Mouse (Mus musculus): ENCODE measurements at regions not wholly inside any gene's neighbourhood (a gene's known extent, or its start where the extent isn't known, plus 50 kb on each side); places are given as distances from the start of the nearest gene placed in this dataset.
A peak's percentile ranks its signal among the peaks of the same experiment; 100 is the strongest.

DNA sequence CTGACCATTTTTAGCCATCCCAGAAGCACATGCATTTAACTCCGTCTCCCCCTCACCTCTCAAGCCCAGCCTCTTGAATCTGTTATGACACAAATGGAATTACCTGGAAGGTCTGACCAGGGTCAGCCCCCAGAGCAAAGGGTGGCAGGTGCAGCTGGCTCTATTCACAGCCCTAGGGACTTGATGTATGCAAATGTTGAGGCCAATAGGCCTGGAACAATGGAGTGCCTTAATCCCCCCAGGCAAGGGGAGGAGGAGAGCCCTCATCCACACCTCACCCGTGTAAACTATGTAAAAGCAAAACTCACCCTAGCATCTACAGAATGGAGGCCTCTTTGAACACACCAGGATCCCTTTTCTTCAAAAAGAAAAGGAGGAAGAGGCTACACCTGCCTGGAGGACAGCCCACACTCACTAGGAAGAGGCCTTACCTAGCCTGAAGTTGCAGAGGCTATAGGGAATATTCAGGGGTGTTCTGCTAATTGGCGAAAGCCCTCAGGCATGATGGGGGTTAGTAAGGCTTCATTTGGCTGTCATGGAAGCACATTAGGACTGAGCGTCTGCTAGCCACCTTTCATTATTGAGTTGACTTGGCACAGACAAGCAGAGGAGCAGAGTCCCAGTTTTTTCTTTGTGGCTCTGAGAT lies 388.4 kb downstream of the Hs3st3b1 start:
- no peak for DNase-seq (ENCODE audit: low spot score in 2 of 2)
- intact Hi-C loops (cut with DNase I): no loop called here

DNA sequence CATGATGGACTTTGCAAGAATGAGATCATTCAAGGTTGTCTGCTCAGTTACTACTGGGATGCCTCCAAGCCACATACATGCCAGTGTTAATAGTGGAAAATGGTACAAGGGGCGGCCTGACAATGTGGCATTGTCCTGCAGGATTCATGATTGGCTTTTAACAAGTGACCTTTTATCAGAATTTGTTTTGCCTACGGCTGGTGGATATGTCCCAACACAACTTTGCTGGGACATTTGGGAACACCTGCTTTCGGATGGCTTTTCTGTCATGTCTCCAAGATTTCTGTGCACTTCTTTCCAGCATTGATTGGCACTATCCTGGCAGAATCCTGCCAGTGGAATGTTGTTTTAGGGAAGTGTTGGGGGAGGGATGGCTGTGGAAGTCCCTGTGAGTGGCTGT lies 384.4 kb downstream of the Hs3st3b1 start:
- intact Hi-C loops (cut with DNase I): no loop called here
- DNase-seq (ENCODE audit: low spot score in 2 of 2): no peak

DNA sequence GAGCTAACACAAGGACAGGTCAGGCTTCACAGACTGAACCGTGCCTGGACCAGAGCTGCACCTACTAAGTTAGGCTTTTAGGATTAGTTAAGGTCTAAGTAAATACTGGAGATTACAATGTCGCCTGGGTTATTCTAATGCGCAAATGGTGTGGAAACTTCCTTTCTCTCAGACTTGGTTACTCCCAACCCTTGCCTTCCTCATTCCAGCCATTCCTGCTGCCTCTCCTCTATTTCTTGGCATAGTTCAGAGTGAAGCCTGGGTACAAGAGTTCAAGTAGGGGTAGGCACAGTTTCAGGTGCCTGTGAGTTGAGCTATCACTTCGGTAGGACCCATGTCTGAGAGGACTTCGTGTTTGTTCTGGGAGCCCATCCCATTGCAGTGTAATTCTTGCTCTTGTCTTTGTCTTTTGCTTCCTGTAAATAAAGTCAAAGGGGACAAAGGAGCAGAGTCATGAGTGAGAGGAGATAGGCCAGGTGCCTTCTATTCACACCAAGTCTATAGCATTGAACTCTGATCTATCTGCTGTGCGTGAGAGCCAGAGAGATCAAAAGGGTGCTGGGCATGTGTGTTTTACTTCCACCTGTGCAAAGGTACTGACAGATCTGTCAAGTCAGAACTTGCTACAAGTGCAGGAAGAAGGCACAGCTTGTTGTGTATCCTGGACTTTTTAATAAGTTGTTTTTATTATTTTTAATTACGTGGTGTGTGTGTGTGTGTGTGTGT lies 378.0 kb downstream of the Hs3st3b1 start:
- intact Hi-C loops (cut with DNase I): no loop called here

DNA sequence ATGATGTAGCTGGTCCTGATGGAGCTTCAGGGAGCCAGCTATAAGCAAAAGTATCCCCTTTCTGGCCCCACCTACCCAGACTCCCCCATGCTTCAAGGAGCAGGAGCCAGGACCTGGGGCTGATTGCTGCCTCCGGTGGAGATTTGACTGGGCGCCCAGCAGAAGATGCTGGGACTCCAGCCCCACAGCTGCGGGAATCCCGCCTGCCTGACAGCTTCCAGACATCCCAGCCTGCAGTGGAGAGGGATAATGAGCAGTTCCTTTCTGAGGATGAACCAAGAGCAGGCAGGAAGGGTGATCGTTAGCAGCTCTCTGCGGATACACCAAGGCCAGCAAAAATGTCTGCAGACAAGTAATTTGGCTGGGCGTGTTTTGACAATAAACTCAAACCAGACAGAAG lies 376.6 kb downstream of the Hs3st3b1 start:
- no peak for DNase-seq (ENCODE audit: low spot score in 2 of 2)
- intact Hi-C loops (cut with DNase I): no loop called here

More for the DNA sequence above, 378.0 kb downstream of the Hs3st3b1 start:
- no peak for DNase-seq (ENCODE audit: low spot score in 2 of 2)

DNA sequence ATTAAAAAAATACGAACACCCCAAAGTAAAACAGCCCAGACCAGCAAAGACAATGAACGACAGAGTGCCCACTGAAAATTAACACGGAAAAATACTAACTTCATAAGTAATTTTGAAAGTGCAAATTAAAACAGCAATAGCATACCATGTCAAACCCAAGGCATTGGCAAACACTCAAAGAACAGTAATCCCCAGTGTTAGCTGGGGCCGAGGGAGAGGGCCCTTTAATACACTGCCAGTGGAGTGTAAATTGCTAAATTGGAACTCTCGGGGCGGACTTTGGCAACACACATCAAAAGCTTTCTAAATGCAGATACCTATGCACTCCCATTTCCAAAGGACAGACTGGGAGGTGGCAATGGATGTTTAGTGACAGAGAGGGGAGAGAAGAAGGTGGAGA lies 361.6 kb downstream of the Hs3st3b1 start:
- DNase-seq (ENCODE audit: low spot score in 2 of 2): no peak
- intact Hi-C loops (cut with DNase I): no loop called here

DNA sequence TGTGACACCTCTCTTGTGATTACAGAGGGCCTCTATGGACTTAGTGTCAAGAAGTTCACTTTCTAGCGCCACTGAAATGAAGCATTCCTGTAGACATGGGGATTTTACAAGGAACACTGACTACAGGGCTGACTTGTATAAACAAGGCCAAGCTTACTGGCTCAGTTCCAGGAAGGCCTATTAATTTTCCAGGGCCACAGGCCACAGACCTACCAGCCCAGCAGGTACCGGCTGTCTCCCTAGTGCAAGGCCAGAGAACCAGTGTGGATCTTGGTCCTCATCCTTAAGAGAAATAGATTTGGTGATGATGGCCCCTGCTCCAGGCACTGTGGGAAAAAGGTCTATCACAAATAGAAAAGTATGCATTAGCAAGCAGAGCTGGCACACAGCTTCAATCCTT lies 359.4 kb downstream of the Hs3st3b1 start:
- intact Hi-C loops (cut with DNase I): no loop called here
- no peak for DNase-seq (ENCODE audit: low spot score in 2 of 2)

DNA sequence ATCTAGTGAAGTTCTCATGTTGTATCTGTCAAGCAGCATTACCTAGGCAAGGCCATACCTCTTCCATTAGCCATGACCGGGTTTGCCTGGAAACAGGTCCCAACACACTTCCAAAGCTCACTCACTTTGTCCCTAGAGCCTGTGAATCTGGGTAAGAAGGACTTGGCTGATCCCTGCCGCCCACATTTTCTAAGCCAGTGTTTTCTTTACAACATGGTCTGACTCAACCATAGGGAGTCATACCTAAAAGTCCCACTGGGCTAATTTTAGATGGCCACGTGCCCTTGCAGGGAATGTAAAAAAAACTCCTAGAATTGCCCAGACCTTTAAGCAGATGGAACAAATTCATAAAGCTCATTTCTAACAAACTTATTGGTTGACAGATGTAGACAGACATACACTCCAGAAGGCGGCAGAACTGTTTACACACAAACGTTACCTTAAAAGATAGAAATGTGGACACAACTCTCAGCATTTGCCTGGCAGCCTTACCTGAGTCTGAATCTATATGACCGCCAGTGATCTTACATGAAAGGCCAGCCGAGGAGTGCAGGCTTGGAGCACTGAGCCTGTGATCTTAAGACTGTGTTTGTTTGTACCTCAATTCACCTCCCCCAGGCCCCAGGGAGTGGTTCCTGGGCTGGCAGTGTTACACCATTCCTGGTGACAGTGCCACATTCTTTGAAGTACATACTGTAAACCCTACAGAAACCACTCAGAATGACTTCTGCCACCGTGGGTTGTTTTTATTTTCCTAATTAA lies 356.4 kb downstream of the Hs3st3b1 start:
- intact Hi-C loops (cut with DNase I): no loop called here
- DNase-seq (ENCODE audit: low spot score in 2 of 2): peak in 1 of 2 experiments; percentile 53

DNA sequence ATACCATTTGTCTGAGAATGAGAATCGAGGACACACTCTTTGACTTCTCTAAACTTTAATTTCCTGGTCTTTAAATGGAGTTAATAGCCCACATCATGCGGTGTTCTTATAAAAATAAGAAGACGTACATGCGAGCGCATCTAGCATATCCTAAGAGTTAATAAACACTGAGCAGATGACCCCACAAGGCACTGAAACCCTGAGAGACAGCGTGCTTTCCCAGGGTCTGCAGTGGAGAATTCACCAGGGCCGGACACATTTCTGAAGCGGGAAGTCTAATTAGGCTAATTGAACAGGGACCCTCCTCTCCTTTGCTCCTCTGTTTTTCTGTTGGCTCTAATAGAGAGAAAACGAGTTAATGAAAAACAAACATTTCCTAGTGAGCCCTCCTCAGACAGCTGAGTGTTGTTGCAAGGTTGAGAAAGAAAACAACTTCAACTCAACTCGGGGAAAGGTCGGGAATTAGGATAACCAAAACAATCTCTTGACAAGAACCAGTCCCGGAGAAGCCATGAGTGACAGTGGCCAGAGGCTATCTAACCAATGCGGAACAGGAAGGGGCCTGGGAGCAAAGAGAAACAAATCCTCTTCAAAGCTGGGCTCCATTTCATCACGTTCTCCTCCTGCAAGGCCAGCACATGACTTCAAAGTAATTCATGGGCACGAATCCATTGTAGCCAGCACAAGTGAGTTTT lies 352.2 kb downstream of the Hs3st3b1 start:
- intact Hi-C loops (cut with DNase I): no loop called here
- no peak for DNase-seq (ENCODE audit: low spot score in 2 of 2)

DNA sequence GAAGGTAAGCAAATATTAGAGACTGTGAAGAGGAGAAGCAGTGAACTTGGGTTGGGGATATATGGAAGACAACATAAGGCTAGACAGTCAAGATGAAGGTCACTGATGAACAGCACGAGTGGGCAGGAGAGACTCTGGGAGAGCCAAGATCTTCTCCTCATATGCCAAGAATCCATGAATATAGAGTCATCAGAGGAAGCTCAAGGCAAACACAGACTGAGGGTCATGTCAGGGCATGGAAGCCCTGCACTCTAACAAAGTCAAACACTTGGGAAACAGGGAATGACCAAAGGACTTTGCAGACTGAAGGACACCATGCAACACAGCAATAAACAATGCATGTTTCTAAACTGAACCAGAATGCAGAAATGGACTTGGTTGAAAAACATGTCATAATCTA lies 351.4 kb downstream of the Hs3st3b1 start:
- intact Hi-C loops (cut with DNase I): no loop called here
- no peak for DNase-seq (ENCODE audit: low spot score in 2 of 2)

DNA sequence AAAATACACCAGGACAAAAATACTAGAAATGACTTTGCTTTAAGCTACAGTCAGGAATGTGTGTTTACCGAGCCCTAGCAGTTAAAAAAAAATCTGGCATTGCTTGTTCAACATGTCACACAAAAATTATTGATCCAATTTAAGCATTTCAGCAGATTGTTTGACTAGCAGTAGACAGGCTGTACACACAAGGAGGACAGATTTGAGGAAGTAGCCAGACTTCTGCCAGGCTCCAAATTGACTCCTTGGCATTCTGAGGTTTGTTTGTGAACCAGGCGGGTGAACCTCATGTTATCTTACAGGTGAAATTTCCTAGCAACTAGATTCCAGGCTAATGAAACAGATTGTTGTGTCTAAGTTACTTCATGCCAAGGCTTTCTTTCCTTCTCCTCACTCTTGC lies 348.8 kb downstream of the Hs3st3b1 start:
- DNase-seq (ENCODE audit: low spot score in 2 of 2): no peak
- intact Hi-C loops (cut with DNase I): no loop called here

DNA sequence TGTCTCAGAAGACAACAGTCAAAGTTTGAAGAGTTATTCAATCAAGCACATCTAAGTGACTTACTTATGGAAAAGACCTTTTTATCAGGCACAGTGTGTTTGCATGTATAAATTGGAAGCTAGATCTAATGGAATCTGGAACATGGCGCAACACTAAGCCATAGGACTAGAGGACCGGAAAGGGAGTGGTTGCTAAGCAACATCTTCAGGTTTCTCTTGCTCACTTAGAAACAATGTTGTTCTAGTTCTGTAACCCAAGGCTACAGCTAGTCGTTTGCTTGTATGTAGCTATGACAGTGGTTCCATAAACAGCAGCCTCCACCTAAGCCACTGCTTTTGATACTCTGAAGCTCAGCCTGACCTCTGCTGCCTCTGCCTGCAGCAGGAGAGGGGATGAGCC lies 338.8 kb downstream of the Hs3st3b1 start:
- no peak for DNase-seq (ENCODE audit: low spot score in 2 of 2)
- intact Hi-C loops (cut with DNase I): no loop called here

DNA sequence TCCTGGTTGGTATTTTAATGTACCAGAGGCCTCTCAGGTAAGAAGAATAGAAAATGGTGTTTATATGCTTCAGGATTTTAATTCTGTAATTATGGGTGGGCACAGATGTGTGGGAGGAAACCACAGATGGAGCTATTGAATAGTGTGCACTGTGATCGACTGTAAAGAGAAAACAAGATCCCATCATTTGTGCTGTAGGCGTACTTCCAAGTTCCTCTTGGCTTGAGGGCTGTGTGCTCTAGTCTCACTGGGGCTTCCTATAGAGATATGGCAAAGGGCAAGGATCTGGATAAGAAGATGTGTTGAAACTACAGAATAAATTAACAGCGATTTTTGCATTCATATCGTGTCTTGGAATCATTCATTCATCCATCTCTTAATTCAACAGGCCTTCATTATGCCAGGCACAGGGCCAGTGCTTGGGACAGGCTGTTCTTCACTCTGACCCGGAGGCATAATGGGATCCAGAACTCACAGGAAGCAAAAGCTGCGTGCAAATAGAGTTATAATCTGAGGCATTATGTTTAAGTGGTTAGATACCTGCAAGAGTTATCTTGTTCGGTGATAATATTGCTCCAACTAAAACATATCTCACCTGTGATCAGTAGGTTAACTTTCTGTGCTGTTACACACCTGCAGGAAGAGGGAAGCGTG lies 336.7 kb downstream of the Hs3st3b1 start:
- DNase-seq (ENCODE audit: low spot score in 2 of 2): no peak
- intact Hi-C loops (cut with DNase I): no loop called here

DNA sequence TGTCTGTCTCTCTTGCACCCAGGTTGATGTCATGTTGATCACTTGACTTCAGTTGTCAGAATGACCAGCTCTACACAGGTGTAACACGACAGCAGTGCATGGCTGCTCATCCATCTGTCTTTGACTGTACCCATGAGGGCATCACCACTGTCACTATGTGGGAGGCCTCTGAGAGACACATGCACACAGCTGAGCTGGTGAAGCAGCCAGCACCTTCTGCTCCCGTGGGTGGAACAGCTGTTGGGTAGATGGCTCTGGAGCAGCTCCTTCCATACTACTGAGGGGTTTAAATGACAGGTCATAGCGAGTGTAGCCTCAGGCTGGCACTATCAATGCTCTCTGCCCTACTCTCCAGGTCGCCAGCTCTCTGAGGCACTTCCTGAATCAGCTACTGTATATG lies 301.9 kb downstream of the Hs3st3b1 start:
- DNase-seq (ENCODE audit: low spot score in 2 of 2): peak in 1 of 2 experiments; percentile 41

DNA sequence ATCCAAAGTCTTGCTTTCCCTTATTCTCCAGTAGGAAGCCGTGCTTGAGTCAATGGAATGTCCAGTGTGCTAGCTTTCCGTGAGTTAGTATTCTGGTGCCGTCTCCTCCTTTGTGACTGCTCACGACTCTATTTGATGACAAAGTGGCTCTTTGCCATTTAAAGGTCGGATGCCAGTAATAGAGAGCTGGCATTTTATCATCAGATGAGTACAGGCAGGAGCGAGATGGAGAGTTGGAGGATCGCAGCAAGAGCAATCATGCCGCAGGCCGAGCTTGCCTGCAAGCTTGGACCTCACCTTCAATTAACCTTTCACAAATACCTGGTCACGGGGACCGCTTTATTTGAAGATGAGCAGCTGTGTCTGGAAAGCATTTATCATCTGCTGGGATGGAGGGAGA lies 291.8 kb downstream of the Hs3st3b1 start:
- intact Hi-C loops (cut with DNase I): no loop called here
- no peak for DNase-seq (ENCODE audit: low spot score in 2 of 2)

More for the DNA sequence above, 301.9 kb downstream of the Hs3st3b1 start:
- intact Hi-C loops (cut with DNase I): no loop called here

DNA sequence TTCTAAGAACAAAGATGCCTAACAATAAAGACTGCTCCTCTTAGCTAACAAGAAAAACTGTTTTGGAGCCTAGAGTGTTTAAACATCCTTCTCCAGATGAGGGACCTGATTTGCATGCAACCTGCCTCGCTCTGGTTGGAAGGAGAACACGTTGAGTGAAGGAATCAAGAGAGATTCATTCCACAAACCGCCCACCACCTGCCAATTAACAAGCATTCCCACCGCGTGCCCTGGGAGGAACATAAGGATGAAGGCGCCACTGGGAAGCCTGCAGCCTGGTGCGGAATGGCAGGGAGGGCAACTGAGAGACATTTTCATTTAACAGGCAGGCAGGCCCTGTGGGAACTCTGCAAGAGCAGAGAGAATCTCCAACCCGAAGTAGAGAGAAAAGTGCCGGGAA lies 265.0 kb downstream of the Hs3st3b1 start:
- DNase-seq (ENCODE audit: low spot score in 2 of 2): peak; percentile 5 to 12
- intact Hi-C loops (cut with DNase I): no loop called here

DNA sequence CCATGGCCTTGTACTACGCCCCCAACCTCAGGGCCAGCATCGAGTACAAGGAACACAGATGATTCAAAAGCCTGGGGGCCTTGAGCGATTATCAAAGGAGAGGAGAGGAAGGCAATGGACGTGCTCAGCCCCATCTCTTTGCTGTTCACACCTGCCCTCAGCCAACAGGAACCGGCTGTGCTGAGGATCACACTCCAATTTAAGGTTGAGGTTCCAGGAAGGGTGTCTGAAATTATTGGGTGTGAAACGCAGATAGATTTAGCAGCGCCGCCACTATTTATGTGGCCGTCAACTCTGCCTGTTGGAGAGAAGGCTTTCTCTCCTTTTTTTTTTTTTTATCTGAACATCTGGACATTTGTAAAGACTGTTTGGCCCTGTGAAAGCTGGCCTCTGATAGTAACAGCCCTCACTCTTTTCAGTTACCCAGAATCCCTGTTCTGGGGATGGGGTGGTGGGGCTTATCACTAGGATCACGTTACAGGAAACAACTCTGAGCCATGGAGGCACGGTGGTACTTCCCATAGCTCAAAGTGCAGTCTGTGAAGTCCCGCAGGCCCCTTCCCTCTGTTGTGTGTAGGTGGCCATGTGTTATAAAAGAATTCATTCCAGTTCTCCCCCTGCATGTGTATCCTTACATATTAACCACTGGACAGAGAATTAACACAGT lies 256.7 kb downstream of the Hs3st3b1 start:
- intact Hi-C loops (cut with DNase I): no loop called here
- DNase-seq (ENCODE audit: low spot score in 2 of 2): no peak

DNA sequence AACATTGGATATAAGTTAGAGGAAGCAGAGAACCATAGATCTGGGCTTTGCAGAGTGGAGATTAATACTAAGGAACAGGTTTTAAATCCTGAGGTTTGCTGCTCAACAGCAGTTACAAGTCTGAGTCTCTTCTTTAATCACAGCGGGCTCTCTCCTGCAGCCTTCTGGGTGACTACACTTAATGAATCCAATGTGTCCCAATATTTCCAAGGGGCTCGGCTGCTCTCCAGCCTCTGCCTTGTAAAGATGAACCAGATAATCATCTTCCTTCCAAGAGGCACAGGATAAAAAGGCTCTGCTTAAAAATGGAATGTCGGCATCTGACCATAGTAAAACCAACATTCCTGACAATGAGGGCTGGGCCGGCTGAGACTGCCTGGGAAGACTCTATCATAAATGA lies 251.6 kb downstream of the Hs3st3b1 start:
- intact Hi-C loops (cut with DNase I): no loop called here
- DNase-seq (ENCODE audit: low spot score in 2 of 2): no peak

DNA sequence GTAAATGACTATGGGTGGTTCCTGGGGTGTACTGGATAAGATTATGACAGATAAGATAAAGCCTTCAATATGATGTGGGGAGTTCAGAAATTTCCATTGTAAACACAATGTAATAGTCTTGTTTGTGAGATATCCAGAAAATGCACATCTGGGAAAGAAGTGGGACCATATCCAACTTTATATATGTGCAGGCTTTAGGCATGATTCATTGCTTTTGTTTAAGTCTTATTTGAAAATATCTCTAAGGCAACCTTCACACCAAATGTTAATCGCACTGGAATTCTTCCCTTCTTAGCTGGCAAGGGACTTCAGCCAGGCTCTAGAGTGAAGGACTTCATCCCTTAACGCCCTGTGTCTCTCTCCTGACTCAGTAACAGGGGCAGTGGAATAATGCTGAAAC lies 250.3 kb downstream of the Hs3st3b1 start:
- intact Hi-C loops (cut with DNase I): no loop called here
- DNase-seq (ENCODE audit: low spot score in 2 of 2): no peak

DNA sequence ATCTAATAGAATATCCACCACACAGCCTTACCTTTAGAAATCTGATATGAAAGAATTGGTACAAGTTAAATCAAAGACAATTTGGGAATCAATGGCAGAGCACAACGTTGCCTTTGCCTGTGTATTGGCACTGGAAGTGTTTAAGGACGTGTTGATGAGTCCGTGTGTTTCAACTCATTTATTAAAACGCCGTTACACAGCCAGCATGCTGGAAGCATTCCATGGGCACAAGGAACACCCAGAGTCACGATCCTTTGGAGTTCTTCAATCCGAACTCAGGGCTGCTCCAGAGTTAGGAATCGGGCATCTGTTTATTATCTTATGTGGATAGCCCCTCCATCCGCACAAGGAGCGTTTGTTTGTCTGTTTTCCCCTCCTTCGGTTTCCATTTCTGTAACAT lies 244.2 kb downstream of the Hs3st3b1 start:
- DNase-seq (ENCODE audit: low spot score in 2 of 2): no peak

More for the DNA sequence above, 244.2 kb downstream of the Hs3st3b1 start:
- intact Hi-C loops (cut with DNase I): no loop called here
